Mouse (Mus musculus) ES-E14 (cell line): ENCODE results near the gene Lhfpl2. TPM values are rescaled to one million over a fixed set of nuclear protein-coding genes. Genes with fewer than 3 reads are reported as not detected.

Source experiments
- DNase-seq: peaks from one replicate; pipeline ENCODE4 v3.0.0-alpha.2; 2013; ENCODE audit warnings: low read depth, low spot score
- H3K27ac ChIP-seq: 2 replicates; pipeline ENCODE4 v1.5.1; 2012; ENCODE audit warnings: low read depth, mild to moderate bottlenecking, low read length, moderate library complexity, mixed read lengths; ENCODE audit not compliant: poor library complexity, insufficient read depth, severe bottlenecking
- H3K36me3 ChIP-seq: 2 replicates; pipeline ENCODE4 v1.6.1; 2012; ENCODE audit warnings: mild to moderate bottlenecking, low read length, moderate library complexity, mixed read lengths; ENCODE audit not compliant: control insufficient read depth, poor library complexity, insufficient read depth, severe bottlenecking
- H3K4me1 ChIP-seq, 2 experiments: fragments of 150-350 bp in 1 of 2; sonication (generic) in 1 of 2; 2 replicates each; pipeline ENCODE4 v1.6.1; 2012; ENCODE audit warnings: low read length in 2 of 2, mild to moderate bottlenecking in 1 of 2, mixed read lengths in 1 of 2; ENCODE audit not compliant: control insufficient read depth in 2 of 2, insufficient read depth in 2 of 2, poor library complexity in 1 of 2
- H3K4me3 ChIP-seq, 2 experiments: fragments of 150-350 bp in 1 of 2; sonication (generic) in 1 of 2; 2 replicates each; pipeline ENCODE4 v1.5.1; 2012; ENCODE audit warnings: low read length in 2 of 2, low read depth in 1 of 2, mild to moderate bottlenecking in 1 of 2, mixed read lengths in 1 of 2; ENCODE audit not compliant: insufficient read depth in 1 of 2, poor library complexity in 1 of 2, severe bottlenecking in 1 of 2
- H3K9ac ChIP-seq: 2 replicates; pipeline ENCODE4 v1.6.1; 2012; ENCODE audit warnings: low read depth, mild to moderate bottlenecking, low read length, mixed read lengths; ENCODE audit not compliant: poor library complexity, insufficient read depth, severe bottlenecking
- H3K9me3 ChIP-seq: fragments of 150-350 bp; sonication (generic); 2 replicates; pipeline ENCODE4 v1.6.1; 2012; ENCODE audit warnings: low read depth, mild to moderate bottlenecking, low read length; ENCODE audit not compliant: control insufficient read depth, insufficient read depth
- CHD2 ChIP-seq: IDR thresholded peaks from 2 replicates; pipeline ENCODE4 v1.6.1; 2014; ENCODE audit warnings: mild to moderate bottlenecking, low read depth, low read length, inconsistent platforms
- HCFC1 ChIP-seq: IDR thresholded peaks from 2 replicates; pipeline ENCODE4 v1.6.1; 2012; ENCODE audit warnings: low read length, inconsistent platforms, borderline replicate concordance; ENCODE audit not compliant: insufficient read depth
- MAFK ChIP-seq: IDR thresholded peaks from 2 replicates; pipeline ENCODE4 v1.6.1; 2014; ENCODE audit warnings: mild to moderate bottlenecking, low read depth, low read length, inconsistent platforms; ENCODE audit not compliant: insufficient read depth
- ZC3H11A ChIP-seq: IDR thresholded peaks from 2 replicates; pipeline ENCODE4 v1.6.1; 2012; ENCODE audit warnings: low read depth, mild to moderate bottlenecking, inconsistent platforms, low read length, borderline replicate concordance
- ZNF384 ChIP-seq: IDR thresholded peaks from 2 replicates; pipeline ENCODE4 v1.6.1; 2012; ENCODE audit warnings: low read depth, low read length, inconsistent platforms
- in situ Hi-C, 2 experiments: fragments of 600-800 bp; cut with MboI; formaldehyde crosslinking; loops; one replicate each; pipeline ENCODE4 v1.15.1; 2025; ENCODE audit warnings: low sequenced_read_pairs in 2 of 2, inconsistent platforms in 1 of 2; ENCODE audit not compliant: unreplicated experiment in 2 of 2
- total RNA-seq: library from RNA; depleted of rRNA; stranded (reverse); fragments of 300-350 nt; gene quantifications from 2 replicates; pipeline ENCODE4 v1.2.3, GENCODE M21; 2012

Lhfpl2 gene
- total RNA-seq, 1 experiment, result 8.8 TPM

GRCm38 (mm10) chr13:94029147-94029546, 28.4 kb upstream of the Lhfpl2 start:
- in situ Hi-C loops, result no loop called here
- no peaks in the 10 kb centered on the region for H3K9me3 ChIP-seq
- H3K27ac ChIP-seq, result no peak overlapping the region
- no peak overlapping the region for H3K9ac ChIP-seq
- no peaks in the 10 kb centered on the region for H3K36me3 ChIP-seq
- DNase-seq, result no peak
- no peak overlapping the region for H3K4me3 ChIP-seq
- 0 out of 4 replicates have a peak, but pooled peaks cover 0 to 2% of the 10 kb centered on the region in 2 experiments for H3K4me1 ChIP-seq
- no peak for TF ChIP-seq MAFK

GRCm38 (mm10) chr13:94030551-94030950, 27.0 kb upstream of the Lhfpl2 start:
- H3K9me3 ChIP-seq, result no peaks in the 10 kb centered on the region
- no peak overlapping the region for H3K9ac ChIP-seq
- 0 out of 4 replicates have a peak, but pooled peaks cover 0 to 2% of the 10 kb centered on the region in 2 experiments for H3K4me1 ChIP-seq
- TF ChIP-seq ZNF384 (no peak), HCFC1 (no peak), MAFK (no peak), ZC3H11A (no peak), CHD2 (no peak)
- H3K27ac ChIP-seq, result no peak overlapping the region
- DNase-seq, result peak; percentile 38
- no peak overlapping the region for H3K4me3 ChIP-seq
- no peaks in the 10 kb centered on the region for H3K36me3 ChIP-seq
- in situ Hi-C loops, result no loop called here

DNA sequence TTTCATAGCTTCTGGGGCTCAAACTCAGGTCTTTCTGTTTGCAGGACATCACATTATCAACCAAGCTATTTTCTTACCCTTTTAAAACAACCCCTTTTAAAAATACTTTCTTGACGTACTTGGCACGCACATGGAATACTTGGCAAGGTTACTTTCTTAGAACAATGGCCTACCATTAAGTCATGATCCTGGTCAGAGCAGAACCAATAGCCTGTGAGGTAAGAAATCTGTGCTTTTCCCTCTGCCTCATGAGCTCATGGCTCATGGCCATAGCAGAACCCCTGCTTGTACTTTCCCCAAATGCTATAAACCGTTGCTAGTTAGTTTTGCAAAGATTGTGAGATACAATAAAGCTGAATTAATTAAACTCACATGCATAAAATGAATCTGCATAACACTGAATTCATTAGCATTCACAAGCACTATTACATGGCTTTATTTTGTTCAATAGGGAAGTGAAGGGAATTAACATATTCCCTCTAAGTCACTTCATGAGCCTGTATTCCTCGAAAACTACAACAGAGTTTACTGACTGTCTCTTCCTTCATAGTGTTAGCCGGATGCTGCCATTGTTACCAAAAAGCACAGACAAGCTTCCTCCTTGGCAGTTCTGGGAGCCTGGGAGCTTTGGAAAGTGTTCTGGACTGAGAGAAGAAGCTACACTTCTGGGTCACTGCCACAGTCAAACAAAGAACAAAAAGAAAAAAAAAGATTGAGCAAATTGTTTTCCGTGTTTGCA, 20.1 kb upstream of the Lhfpl2 start:
- no peak overlapping the region for H3K9ac ChIP-seq
- no peak overlapping the region for H3K27ac ChIP-seq
- no peak overlapping the region for H3K4me3 ChIP-seq
- no peaks in the 10 kb centered on the region for H3K9me3 ChIP-seq
- in situ Hi-C loops, result no loop called here
- H3K4me1 ChIP-seq, result no peaks in the 10 kb centered on the region
- no peaks in the 10 kb centered on the region for H3K36me3 ChIP-seq
- no peak for DNase-seq
- TF ChIP-seq MAFK (no peak), ZC3H11A (no peak), CHD2 (no peak), ZNF384 (no peak), HCFC1 (no peak)

GRCm38 (mm10) chr13:94038052-94038340, 19.6 kb upstream of the Lhfpl2 start:
- in situ Hi-C loops, result no loop called here
- Histone ChIP-seq H3K36me3 (no peaks in the 10 kb centered on the region), H3K4me1 (no peaks in the 10 kb centered on the region), H3K9ac (no peak overlapping the region), H3K9me3 (no peaks in the 10 kb centered on the region), H3K27ac (no peak overlapping the region), H3K4me3 (no peak overlapping the region)
- TF ChIP-seq ZC3H11A (no peak), MAFK (no peak), CHD2 (no peak), ZNF384 (no peak), HCFC1 (no peak)
- DNase-seq, result no peak

- no peaks in the 10 kb centered on the region for H3K36me3 ChIP-seq
Observed at GRCm38 (mm10) chr13:94050036-94050435, 7.6 kb upstream of the Lhfpl2 start.

More at GRCm38 (mm10) chr13:94050036-94050435, 7.6 kb upstream of the Lhfpl2 start:
- Histone ChIP-seq H3K4me1 (no peaks in the 10 kb centered on the region), H3K9me3 (no peaks in the 10 kb centered on the region), H3K9ac (no peak overlapping the region), H3K4me3 (no peak overlapping the region), H3K27ac (no peak overlapping the region)
- TF ChIP-seq CHD2, result no peak
- TF ChIP-seq MAFK, result no peak
- no peak for TF ChIP-seq HCFC1
- TF ChIP-seq ZNF384, result no peak
- no peak for TF ChIP-seq ZC3H11A
- no peak for DNase-seq
- in situ Hi-C loops, result no loop called here
